Mouse (Mus musculus): Measurements from ENCODE around the gene Mfsd4a. TPM values are rescaled to one million over a fixed set of nuclear protein-coding genes. Genes with fewer than 3 reads are reported as not detected.

Gene Mfsd4a
- 4.3 and 6.4 TPM in 2 replicates for polyA plus RNA-seq (2015; fragmentation: Nextera tagmentation; extraction: Ambion mirVana)

GRCm38 (mm10) chr1:132067261-132068255 is at the start of gene Mfsd4a:
Mfsd4a (minus strand) TSS chr1:132068062.

GRCm38 (mm10) chr1:132007282-132007815 is 60.5 kb downstream of the Mfsd4a start, which contains the start of gene Elk4:
Elk4 (plus strand) TSS chr1:132007607.

Other genes starting within 250 kb of the Mfsd4a start
- 2.2 and 3.3 TPM in 2 replicates for gene Slc41a1, start 240.6 kb downstream of the Mfsd4a start, polyA plus RNA-seq (2015; fragmentation: Nextera tagmentation; extraction: Ambion mirVana)
- gene Rab29, start 200.8 kb downstream of the Mfsd4a start, polyA plus RNA-seq (2015; fragmentation: Nextera tagmentation; extraction: Ambion mirVana) = 19.8 and 24.5 TPM in 2 replicates
- gene Nucks1, start 157.5 kb downstream of the Mfsd4a start, polyA plus RNA-seq (2015; fragmentation: Nextera tagmentation; extraction: Ambion mirVana) = 58.0 and 58.9 TPM in 2 replicates
- 6.1 and 12.0 TPM in 2 replicates for gene Slc45a3, start 105.1 kb downstream of the Mfsd4a start, polyA plus RNA-seq (2015; fragmentation: Nextera tagmentation; extraction: Ambion mirVana)
- 19.8 and 21.9 TPM in 2 replicates for gene Elk4, start 60.5 kb downstream of the Mfsd4a start, polyA plus RNA-seq (2015; fragmentation: Nextera tagmentation; extraction: Ambion mirVana)
- 0.29 and 0.39 TPM in 2 replicates for gene Cdk18, start 71.6 kb upstream of the Mfsd4a start, polyA plus RNA-seq (2015; fragmentation: Nextera tagmentation; extraction: Ambion mirVana)
- not detected in 2 replicates for gene Lemd1, start 123.4 kb upstream of the Mfsd4a start, polyA plus RNA-seq (2015; fragmentation: Nextera tagmentation; extraction: Ambion mirVana)
- 0.02 TPM in 1 of 2 replicates, not detected in the other for gene AC124108.1, start 123.4 kb upstream of the Mfsd4a start, polyA plus RNA-seq (2015; fragmentation: Nextera tagmentation; extraction: Ambion mirVana)
- gene Gm10188, start 161.7 kb upstream of the Mfsd4a start, polyA plus RNA-seq (2015; fragmentation: Nextera tagmentation; extraction: Ambion mirVana) = not detected in 2 replicates
- 0.10 and 0.35 TPM in 2 replicates for gene Klhdc8a, start 230.6 kb upstream of the Mfsd4a start, polyA plus RNA-seq (2015; fragmentation: Nextera tagmentation; extraction: Ambion mirVana)
- gene Nuak2, start 248.1 kb upstream of the Mfsd4a start, polyA plus RNA-seq (2015; fragmentation: Nextera tagmentation; extraction: Ambion mirVana) = 4.6 and 6.6 TPM in 2 replicates